Mouse (Mus musculus): ENCODE results near the gene Mogat2.

Mogat2 gene

GRCm38 (mm10) chr7:99191411-99191810, 47.0 kb downstream of the Mogat2 start:
- no peak for DNase-seq

GRCm38 (mm10) chr7:99189885-99190284, 48.5 kb downstream of the Mogat2 start:
- peak in 1 of 2 experiments; percentile 23 for DNase-seq

- no peak for DNase-seq
These were observed 49.8 kb downstream of the Mogat2 start for GRCm38 (mm10) chr7:99188630-99189029.

- peak in 1 of 2 experiments; percentile 3 for DNase-seq
These were observed 51.0 kb downstream of the Mogat2 start for GRCm38 (mm10) chr7:99187451-99187850.

- peak in 1 of 2 experiments; percentile 11 for DNase-seq
These were observed 53.0 kb downstream of the Mogat2 start for GRCm38 (mm10) chr7:99185405-99185804.

- peak; percentile 25 to 35 for DNase-seq
These were observed 54.7 kb downstream of the Mogat2 start for GRCm38 (mm10) chr7:99183751-99184150.

- peak; percentile 93 for DNase-seq
These were observed 55.8 kb downstream of the Mogat2 start, which contains the start of gene Dgat2 for GRCm38 (mm10) chr7:99182432-99183172. Dgat2 (minus strand) TSS chr7:99182719.

GRCm38 (mm10) chr7:99181619-99182431, 56.6 kb downstream of the Mogat2 start:
- DNase-seq, result peak in 1 of 2 experiments; percentile 23

GRCm38 (mm10) chr7:99180162-99180561, 58.3 kb downstream of the Mogat2 start:
- no peak for DNase-seq

GRCm38 (mm10) chr7:99179271-99179670, 59.1 kb downstream of the Mogat2 start:
- DNase-seq, result no peak

GRCm38 (mm10) chr7:99177386-99177785, 61.0 kb downstream of the Mogat2 start:
- DNase-seq, result peak in 1 of 2 experiments; percentile 12

- peak in 1 of 2 experiments; percentile 11 for DNase-seq
These were observed 62.8 kb downstream of the Mogat2 start for GRCm38 (mm10) chr7:99175666-99176065.

GRCm38 (mm10) chr7:99175118-99175517, 63.3 kb downstream of the Mogat2 start:
- peak in 1 of 2 experiments; percentile 9 for DNase-seq

GRCm38 (mm10) chr7:99174006-99174405, 64.4 kb downstream of the Mogat2 start:
- DNase-seq, result peak; percentile 3 to 16

- DNase-seq, result peak; percentile 55 to 61
These were observed 65.5 kb downstream of the Mogat2 start for GRCm38 (mm10) chr7:99172898-99173297.

- peak; percentile 3 to 17 for DNase-seq
These were observed 66.5 kb downstream of the Mogat2 start for GRCm38 (mm10) chr7:99171730-99172463.

- DNase-seq, result peak in 1 of 2 experiments; percentile 8
These were observed 67.9 kb downstream of the Mogat2 start for GRCm38 (mm10) chr7:99170519-99170918.

- peak in 1 of 2 experiments; percentile 6 for DNase-seq
These were observed 68.6 kb downstream of the Mogat2 start for GRCm38 (mm10) chr7:99169717-99170403.

Data from lung, postnatal 4 days (tissue).